Mouse (Mus musculus): Measurements from ENCODE around the gene Cog8. TPM values are rescaled to one million over a fixed set of nuclear protein-coding genes. Genes with fewer than 3 reads are reported as not detected.
A peak's percentile ranks its signal among the peaks of the same experiment; 100 is the strongest.

Gene Cog8
- total RNA-seq (2022): 10 to 100 TPM; 26.0 to 34.6 (median 28.8) TPM

DNA sequence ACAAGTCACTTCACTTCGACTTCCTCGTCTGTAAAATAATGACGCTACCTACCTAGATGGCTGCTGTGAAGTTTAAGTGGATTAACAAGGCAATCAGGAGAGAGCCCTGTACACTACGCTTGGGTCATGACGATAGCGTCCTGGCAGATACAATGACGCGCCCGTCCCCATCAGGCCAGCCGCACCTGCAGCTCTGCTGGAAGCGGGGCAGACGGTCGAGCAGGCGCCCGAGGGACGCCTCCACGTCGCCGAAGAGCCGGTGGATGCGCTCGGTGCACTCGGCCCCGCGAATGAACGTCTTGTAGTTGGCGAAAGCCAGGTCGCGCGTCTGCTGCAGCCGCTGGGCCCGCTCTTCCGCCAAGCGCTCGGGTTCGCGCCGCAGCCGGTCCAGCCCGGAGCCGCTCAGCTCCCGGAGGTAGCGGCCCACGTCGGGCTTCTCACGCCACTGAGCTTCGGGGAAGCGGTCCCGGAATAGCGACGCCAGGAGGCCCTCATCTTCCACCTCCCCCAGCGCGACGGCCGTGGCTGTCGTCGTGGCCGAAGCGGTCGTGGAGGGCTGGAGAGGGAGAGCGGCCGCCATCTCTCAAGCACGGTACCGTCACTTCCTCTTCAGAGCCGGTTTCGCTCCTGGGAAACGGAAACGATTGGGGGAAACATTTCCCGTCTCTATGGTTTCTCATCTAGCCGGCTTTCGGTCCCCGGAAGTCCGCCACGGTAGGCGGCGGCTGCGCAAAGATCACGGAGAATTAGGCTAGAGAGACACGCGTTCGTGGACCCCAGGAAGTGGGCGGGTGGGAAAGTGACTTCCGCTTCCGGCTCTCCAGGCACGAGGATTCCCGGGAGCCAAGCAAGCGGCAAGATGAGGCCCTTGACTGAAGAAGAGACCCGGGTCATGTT lies at the start of gene Cog8, which contains the start of gene Nip7:
Gene Cog8 (minus strand): TSS at position 614 of the 897 bp plus-strand sequence.
Gene Nip7 (plus strand): TSS at position 802 of the 897 bp plus-strand sequence.
- DNase-seq (ENCODE audit: low spot score in 2 of 2): peak; percentile 97

DNA sequence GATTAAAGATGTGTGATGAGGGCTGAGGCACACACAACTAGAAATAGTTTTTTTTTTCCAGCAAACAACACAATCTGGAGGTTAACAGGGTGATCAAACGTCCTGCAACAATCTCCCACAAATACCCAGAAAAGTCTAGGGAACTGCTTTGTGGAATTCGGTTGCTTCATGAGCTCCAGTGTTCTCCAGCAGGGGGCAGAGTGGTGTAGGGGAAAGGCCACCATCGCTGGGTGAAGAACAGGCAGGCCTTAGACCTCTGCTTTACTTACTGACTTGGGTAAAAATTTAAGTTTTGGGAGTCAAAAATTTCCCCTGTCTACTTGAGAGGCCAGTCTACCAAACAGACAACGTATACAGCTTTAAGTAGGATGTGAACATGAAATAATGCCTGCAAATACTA lies 48.1 kb upstream of the Cog8 start:
- DNase-seq (ENCODE audit: low spot score in 2 of 2): peak; percentile 34 to 63

DNA sequence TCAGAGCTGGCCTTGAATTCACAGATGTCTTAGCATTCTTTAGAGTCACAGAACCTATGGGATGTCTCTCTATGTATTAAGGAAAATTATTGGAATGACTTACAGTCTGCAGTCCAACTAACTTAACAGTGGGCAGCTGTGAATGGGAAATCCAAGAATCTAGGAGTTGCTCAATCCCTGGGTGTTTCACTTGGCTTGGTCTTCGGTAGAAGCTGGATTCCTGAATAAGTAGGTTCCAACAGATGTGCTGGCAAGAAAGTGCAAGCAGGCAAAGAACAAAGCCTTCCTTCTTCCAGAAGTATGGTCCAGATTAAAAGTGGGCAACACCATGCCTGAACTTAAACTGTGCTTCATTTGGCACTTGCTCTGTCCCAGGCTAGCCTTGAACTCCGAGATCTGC lies 44.1 kb upstream of the Cog8 start:
- DNase-seq (ENCODE audit: low spot score in 2 of 2): no peak

DNA sequence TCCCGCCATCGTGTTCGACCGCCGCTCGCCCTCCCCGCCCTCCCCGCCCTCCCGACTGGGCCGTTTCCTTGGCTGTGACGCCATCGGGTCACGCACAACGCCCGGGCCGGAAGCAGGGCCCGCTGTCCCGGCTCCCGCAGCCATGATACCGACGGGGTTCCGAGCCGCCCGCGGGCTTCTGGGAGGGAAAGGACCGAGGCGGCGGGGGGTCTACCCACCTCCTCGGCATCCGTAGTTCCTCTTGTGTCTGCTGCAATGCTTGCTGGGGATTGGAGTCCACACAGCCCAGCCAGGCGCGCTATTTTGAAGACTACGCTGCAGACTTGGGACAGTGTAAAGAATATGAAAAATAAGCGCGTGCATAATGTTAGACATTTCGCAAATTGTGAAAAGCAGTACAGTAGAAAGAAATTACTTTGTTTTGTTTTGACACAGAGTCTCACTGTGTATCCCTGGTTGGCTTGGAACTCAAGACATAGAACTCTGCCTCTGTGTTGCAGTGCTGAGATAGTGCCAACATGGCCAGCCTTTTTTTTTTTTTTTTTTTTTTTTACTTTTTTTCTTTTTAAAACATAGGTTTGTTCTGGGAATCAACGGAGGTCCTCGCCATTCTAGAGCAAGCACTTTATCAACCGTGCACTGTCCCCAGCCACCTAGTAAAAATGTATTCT lies 40.0 kb upstream of the Cog8 start, which contains the start of gene Terf2:
Gene Terf2 (minus strand): TSS at position 182 of the 671 bp plus-strand sequence.
- peak; percentile 93 to 94 for DNase-seq (ENCODE audit: low spot score in 2 of 2)

DNA sequence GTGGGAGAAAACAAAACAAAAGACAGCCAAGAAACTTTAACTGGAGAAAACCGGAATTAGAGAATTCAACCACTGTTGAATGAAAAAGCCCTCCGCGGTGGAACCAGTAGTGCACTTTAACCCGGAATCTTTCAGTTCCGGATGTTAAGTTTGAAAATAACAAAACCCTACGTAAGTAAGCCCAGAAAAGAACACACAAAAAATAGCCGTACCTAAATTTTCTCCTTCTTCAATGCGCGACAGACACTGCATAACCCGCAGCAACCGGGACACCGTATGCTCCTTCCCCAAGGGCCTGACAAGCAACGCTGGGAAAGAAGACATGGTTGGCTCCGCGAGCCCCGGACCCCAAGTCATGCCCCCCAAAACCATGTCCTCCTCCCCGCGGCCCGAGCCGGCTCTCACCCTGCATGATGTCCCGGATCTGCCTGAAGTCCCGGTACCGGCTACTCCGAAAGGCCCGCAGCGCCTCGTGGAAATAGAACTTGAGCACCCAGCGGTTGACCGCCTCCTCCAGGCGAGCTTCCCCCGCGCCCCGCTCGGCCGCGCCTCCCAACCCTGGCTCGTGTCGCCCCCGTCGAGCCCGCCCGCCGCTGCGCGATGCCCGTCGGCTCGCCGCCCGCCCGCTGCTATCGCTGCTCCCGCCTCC lies 39.4 kb upstream of the Cog8 start:
- DNase-seq (ENCODE audit: low spot score in 2 of 2): peak in 1 of 2 experiments; percentile 32

DNA sequence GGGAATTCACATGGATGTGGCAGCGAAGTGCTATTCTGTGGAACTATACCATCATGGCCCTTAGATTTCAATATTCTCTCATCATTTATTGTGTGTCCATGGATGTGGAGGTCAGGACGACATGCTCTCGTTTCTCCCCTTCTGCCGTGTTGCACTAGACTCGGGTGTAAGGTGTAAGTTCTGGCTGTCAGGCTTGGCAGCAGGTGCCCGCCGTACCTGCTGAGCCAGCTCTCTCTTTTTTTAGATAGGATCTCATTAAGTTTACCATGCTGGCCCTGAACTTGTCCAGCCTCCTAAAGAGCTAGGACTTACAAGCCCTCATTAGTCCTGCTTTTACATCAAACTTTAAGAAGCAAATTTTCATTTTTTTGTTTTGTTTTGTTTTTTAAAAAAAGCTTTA lies 34.0 kb upstream of the Cog8 start:
- DNase-seq (ENCODE audit: low spot score in 2 of 2): no peak

DNA sequence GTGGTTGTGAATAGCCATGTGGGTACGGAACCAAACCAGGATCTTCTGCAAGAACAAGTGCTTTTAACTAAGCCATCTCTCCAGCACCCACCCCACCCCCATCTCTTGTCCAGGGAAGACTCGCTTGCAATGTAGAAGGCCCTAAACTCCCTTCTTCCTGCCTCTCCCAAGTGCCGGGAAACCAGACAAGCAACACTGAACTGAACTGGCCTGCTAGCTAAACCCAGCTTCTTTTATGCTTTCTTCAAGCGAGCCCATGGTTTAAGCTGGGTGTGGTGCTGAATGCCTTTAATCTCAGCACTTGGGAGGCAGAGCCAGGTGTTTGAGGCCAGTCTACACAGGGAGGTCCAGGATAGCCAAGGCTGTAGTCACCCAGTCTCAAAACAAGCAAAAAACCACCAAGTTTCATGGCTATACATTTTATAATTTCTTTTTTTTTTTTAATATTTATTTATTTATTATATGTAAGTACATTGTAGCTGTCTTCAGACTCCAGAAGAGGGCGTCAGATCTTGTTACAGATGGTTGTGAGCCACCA lies 32.1 kb upstream of the Cog8 start:
- DNase-seq (ENCODE audit: low spot score in 2 of 2): no peak

DNA sequence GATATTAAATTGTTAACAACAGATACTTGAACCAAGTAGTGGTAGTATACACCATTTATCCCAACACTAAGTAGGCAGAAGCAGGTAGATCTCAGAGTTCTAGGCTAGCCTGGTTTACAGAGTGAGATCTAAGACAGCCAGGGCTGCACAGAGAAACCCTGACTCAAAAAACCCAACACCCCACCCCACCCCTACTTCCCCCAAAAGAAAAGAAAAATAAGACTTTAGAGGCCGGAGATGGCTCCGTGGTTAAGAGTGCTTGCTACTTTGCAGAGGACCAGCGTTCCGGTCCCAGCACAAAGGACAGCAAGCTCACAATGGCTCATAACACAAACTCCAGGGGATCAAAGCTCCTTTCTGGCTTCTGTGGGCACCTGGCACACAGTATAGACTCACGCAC lies 29.5 kb upstream of the Cog8 start:
- no peak for DNase-seq (ENCODE audit: low spot score in 2 of 2)

DNA sequence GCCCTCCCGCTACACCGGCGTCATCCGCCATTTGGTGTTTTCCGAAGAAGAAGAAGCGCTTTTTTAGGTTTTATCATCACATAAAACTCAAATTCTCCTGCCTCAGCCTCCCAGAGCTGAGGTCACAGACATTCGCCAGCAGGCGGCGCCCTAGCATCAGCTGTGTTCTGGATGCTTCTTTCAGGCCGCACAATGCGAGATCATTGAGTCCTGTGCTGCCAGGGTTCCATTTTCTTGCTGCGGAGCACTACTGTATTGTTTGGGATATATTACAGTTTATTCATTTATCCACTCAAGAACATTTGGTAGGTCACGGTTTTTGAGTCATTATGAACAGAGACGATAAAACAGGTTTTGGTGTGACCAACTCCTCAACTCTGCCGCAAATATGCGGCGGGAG lies 28.9 kb upstream of the Cog8 start:
- no peak for DNase-seq (ENCODE audit: low spot score in 2 of 2)

DNA sequence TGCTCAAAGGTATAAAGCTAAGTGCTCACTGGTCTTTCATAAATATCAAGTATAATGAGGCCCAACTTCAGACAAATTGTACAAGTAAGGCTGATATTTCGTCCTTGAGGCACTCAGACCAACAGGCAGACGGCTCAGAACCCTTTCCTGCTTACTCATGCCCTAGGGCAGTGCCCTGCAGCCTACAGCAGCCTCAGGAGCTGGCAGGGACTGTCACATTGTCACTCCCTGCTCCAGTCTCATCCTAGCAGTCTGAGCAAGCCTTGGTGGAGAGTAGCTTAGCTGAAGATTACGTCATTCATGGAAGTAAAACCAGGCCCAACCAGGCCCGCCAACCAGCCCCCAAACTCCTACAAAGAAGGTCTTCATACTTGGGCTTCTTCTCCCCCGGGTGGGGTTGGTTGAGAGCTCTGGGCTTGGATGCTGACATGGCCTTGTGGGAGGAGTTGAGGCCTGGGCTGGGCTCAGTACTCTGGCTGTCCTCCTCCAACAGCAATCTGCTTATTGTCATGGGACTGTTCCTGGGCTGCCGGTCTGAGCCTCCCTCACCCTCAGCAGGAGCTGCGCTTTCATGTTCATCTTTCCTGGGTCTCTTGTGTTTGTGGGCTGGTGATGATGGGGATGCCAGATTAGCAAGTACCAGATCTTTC lies 19.9 kb upstream of the Cog8 start:
- no peak for DNase-seq (ENCODE audit: low spot score in 2 of 2)

DNA sequence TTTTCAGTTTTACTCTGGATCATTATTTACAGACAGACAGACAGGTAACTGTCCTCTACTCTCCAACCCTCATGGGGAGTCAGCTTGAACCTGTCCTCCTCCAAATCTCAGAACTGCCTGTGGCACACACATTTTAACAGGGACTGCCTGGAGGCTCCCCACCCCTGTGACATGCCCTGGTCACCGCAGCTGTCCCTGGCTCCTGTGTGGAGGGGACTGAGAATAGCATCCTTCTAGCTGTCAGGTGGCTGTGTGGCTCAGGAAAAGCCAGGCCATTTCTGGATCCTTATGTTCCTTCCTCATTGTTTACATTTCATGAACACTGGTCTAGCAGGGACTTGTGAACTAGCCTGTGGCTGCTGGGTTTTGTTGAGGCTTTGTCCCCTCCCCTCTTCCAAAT lies 17.6 kb upstream of the Cog8 start:
- DNase-seq (ENCODE audit: low spot score in 2 of 2): no peak

DNA sequence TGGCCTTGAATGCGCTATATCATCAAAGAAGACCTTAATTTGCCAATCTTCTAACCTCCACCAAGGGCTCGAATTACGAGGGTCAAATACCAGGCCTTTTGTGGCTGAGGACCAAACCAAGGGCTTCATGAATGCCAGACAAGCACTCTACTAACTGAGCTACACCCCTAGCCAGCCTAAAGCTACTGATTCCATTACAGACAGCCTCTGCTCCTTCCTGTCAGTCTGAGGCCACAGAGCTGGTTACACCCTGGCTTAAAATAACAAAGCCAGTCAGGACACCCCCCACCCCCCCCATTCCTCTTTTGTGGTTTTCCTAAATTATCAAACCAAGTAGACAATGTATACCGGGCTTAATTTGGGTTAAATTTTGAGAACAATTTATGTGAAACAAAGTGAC lies 17.2 kb upstream of the Cog8 start:
- no peak for DNase-seq (ENCODE audit: low spot score in 2 of 2)

DNA sequence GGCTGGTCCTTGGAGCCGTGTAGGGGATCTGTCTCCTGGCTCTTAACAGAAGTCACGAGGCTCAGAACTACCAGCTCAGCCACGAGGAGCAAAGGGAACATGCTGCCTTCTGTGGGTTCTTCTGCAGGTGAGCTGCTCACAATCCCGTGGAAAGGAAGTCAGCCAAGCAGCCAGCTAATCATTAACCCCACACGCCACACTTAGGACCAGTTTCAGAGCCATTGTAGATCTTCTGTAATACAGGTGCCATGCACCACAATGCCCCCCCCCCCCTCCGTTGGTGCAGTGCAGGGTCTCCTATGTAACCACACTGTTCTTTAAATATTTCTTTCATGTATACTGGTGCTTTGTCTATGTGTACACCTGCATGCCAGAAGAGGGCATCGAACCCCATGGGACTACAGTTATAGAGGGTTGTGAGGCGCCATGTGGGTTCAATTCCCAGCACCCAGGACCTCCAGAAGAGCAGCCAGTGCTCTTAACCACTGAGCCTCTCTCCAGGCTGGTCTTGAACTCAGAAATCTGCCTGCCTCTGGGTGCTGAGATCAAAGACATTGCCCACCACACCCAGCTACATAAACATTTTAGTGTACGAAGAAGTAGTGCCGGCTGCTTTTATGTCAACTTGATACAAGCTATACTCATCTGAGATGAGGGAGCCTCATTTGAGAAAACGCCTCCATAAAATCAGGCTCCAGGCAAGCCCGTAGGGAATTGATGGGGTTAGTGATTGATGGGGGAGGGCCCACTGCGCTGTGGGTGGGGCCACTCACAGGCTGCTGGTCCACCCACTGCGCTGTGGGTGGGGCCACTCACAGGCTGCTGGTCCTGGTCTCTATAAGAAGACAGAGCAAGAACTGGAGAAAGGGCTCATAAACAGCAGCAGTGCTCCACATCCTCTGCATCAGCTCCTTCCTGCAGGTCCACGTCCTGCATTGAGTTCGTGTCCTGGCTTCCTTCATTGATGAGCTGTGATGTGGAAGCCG lies 9.3 kb upstream of the Cog8 start, which contains the start of gene Tmed6:
Gene Tmed6 (minus strand): TSS at position 134 of the 986 bp plus-strand sequence.
- DNase-seq (ENCODE audit: low spot score in 2 of 2): no peak

DNA sequence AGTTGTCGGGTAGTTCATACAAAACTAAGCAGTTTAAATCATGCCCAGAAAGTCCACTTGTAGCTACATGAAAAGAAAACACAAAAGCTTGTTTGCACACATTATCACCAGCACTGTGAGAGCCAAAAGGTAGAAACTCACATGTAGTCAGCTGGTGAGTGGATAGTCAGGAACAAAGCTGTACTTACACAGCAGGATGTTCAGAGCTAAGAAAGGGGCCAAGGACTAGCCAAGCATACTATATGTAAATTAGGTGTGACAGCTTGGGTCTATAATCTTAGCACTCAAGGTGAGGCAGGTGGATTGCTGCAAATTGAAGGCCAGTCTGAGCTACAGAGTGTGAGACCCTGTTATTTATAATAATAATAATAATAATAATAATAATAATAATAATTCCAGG lies 6.1 kb upstream of the Cog8 start:
- DNase-seq (ENCODE audit: low spot score in 2 of 2): no peak

DNA sequence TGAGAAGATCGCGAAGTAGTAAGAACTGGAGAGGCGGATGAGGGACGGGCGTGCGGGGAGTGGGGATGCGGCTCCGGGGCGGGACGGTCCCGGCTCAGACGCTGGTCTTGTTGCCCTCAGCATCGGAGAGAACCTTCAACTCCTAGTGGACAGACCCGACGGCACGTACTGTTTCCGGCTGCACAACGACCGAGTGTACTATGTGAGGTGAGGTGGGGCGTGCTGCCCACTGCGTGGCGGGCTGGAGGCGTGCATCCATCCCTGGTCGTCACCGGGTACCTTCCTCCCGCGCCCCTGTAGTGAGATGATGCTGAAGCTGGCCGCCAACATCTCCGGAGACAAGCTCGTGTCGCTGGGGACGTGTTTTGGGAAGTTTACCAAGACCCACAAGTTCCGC lies 482 bp upstream of the Cog8 start:
- DNase-seq (ENCODE audit: low spot score in 2 of 2): peak in 1 of 2 experiments; percentile 45

DNA sequence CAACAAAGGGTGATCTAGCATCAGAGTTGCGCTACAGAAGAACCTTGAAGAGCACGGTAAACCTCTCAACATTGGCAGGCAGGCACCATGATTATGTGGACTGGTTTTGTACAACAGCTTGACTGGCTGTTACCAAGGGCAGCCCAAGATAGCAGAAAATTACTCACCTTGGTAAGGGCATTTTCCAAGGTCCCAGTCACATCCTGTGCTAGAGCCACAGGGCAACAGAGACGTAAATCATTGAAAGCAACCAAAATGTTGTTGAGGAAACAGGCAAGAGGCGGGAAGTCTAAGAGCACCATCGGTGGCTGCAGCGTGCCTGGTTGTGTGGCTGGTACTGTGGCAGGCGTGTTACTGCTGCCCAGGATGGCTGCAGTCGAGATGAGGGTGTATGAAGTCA lies 4.4 kb downstream of the Cog8 start:
- no peak for DNase-seq (ENCODE audit: low spot score in 2 of 2)

DNA sequence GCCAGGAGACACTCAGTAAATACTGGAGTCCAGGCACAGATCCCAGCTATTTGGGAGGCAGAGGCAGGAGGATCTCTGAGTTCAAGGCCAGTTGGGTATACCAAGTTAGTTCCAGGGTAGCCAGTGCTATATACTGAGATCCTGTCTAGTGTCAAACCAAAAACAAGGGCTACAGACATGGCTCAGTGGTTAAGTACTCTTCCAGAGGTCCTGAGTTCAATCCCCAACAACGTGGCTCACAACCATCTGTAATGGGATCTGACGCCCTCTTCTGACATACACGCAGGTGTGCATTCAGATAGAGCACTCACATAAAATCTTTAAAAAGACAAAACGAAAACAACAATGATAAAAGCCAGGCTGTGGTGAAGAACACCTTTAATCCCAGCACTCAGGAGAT lies 7.0 kb downstream of the Cog8 start:
- DNase-seq (ENCODE audit: low spot score in 2 of 2): no peak

DNA sequence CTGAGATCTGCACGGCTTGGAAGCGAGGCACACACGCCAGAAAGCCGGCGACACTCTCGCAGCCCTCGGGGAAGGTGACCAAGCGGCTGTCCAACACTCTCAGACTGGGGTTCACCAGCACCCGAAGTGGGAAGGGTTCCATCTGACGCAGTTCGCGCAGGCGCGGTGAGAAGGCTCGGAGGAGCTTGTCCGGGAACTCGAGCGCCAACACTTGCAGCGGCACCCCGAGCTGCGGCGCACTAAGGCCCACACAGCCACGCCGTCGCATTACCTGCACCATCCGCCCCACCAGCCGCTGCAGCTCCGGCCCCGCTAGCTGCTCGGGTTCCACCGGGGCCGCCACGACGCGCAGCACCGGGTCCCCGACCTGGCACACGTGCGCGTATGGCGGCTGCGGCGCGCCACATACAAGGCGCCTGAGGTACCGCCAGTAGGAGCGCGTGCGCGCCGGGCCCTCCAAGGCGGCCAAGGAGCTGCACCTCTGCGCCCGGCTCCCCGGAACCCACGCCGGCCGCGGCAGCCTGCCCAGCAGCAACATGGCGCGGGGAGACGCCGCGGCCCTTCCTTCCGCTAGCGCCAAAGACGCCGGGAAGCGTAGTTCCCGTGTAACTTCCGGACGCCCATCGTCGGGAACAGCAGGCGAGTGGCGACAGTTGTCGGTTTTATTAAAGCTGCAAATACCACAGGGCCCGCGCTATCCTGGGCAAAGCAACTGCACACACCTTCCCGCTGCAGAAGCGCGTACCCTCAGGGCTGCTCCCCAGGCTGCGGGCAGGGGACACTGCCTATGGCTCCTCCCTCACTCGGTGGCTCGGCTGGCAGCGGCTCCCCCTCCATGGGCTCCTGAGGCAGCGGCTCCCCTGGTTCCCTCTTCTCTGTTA lies 8.2 kb downstream of the Cog8 start, which contains the start of gene Pdf:
Gene Pdf (minus strand): TSS at position 554 of the 881 bp plus-strand sequence.
- peak; percentile 79 to 84 for DNase-seq (ENCODE audit: low spot score in 2 of 2)

DNA sequence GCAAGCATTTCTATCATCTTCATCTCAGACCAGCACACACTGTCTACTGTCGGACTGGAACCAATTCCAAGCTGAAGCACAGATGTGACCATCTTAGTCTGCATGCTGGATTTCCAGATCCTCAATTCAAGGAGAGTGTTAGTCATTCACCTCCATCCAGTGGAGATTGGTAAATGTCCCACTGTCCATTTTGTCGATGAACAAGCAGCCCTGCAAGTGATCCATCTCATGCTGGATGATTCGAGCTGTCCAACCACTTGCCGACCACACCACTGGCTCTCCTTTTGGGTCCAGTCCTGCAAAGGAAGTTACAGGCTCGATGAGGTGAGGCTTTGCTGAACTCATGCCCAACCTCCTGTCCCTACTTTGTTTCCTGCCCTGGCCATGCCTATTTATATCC lies 9.5 kb downstream of the Cog8 start:
- DNase-seq (ENCODE audit: low spot score in 2 of 2): no peak
